Mouse (Mus musculus) CH12.LX (cell line): ENCODE results near the gene Lamc2. TPM values are rescaled to one million over a fixed set of nuclear protein-coding genes. Genes with fewer than 3 reads are reported as not detected.

Experiments
- DNase-seq: peaks from one replicate; pipeline ENCODE4 v3.0.0-alpha.2; 2013; ENCODE audit errors: extremely low read depth
- H3K27ac ChIP-seq: 2 replicates; pipeline ENCODE4 v1.5.1; 2012; ENCODE audit warnings: low read depth, mild to moderate bottlenecking, control low read depth, moderate library complexity; ENCODE audit not compliant: insufficient read depth
- H3K27me3 ChIP-seq: replicated peaks from 2 replicates; pipeline ENCODE3; 2012; ENCODE audit warnings: inconsistent platforms
- H3K36me3 ChIP-seq, 2 experiments: replicated peaks in 1 of 2; 2 replicates each; pipeline versions ENCODE3 to v1.6.1; 2012; ENCODE audit warnings: inconsistent platforms in 1 of 2, low read length in 1 of 2, mild to moderate bottlenecking in 1 of 2, mixed read lengths in 1 of 2, moderate library complexity in 1 of 2; ENCODE audit not compliant: control insufficient read depth in 1 of 2, insufficient read depth in 1 of 2
- H3K4me1 ChIP-seq, 2 experiments: 2 replicates each; pipeline ENCODE4 v1.6.1; 2012; ENCODE audit warnings: inconsistent platforms in 1 of 2, moderate library complexity in 1 of 2; ENCODE audit not compliant: insufficient read depth in 2 of 2, control insufficient read depth in 1 of 2
- H3K4me2 ChIP-seq: 2 replicates; pipeline ENCODE4 v1.6.1; 2012; ENCODE audit warnings: low read depth, mild to moderate bottlenecking, control low read depth; ENCODE audit not compliant: poor library complexity, insufficient read depth, severe bottlenecking
- H3K4me3 ChIP-seq, 3 experiments: fragments of 150-350 bp in 1 of 3; sonication (generic) in 1 of 3; replicated peaks in 1 of 3; 2 replicates each; pipeline versions ENCODE3 to v1.5.1; 2011 to 2012; ENCODE audit warnings: low read depth in 2 of 3, low read length in 2 of 3, mild to moderate bottlenecking in 2 of 3, moderate library complexity in 2 of 3, control low read depth in 1 of 3, improper control_type of control experiment in 1 of 3, inconsistent platforms in 1 of 3, mixed read lengths in 1 of 3; ENCODE audit not compliant: poor library complexity in 1 of 3
- H3K79me2 ChIP-seq: replicated peaks from 2 replicates; pipeline ENCODE4 v1.6.1; 2012; ENCODE audit warnings: mild to moderate bottlenecking, moderate library complexity; ENCODE audit not compliant: control insufficient read depth, poor library complexity, insufficient read depth, severe bottlenecking; ENCODE audit errors: extremely low read depth
- H3K9ac ChIP-seq: 2 replicates; pipeline ENCODE4 v1.6.1; 2012; ENCODE audit warnings: low read depth, mild to moderate bottlenecking, control low read depth, moderate library complexity; ENCODE audit not compliant: insufficient read depth
- H3K9me3 ChIP-seq: replicated peaks from 2 replicates; pipeline ENCODE3; 2012; ENCODE audit warnings: low read length, inconsistent platforms, mixed read lengths
- E2F4 ChIP-seq: IDR thresholded peaks from 2 replicates; pipeline ENCODE4 v1.6.1; 2011; ENCODE audit warnings: low read depth, low read length, improper control_type of control experiment; ENCODE audit not compliant: insufficient replicate concordance
- ELF1 ChIP-seq: IDR thresholded peaks from 2 replicates; pipeline ENCODE4 v1.6.1; 2014; ENCODE audit warnings: low read depth, mild to moderate bottlenecking, inconsistent platforms, low read length, improper control_type of control experiment
- ETS1 ChIP-seq: conservative IDR thresholded peaks from 2 replicates; pipeline ENCODE4 v1.6.1; 2012; ENCODE audit warnings: low read depth, mild to moderate bottlenecking, inconsistent platforms, low read length, improper control_type of control experiment, moderate library complexity
- IRF4 ChIP-seq: IDR thresholded peaks from 2 replicates; pipeline ENCODE4 v1.6.1; 2014; ENCODE audit warnings: low read depth, mild to moderate bottlenecking, inconsistent platforms, low read length, improper control_type of control experiment
- JUND ChIP-seq: conservative IDR thresholded peaks from 2 replicates; pipeline ENCODE4 v1.6.1; 2011; ENCODE audit warnings: low read depth, low read length, improper control_type of control experiment
- KAT2A ChIP-seq: IDR thresholded peaks from 2 replicates; pipeline ENCODE4 v1.6.1; 2012; ENCODE audit warnings: low read length, improper control_type of control experiment, inconsistent platforms; ENCODE audit not compliant: insufficient replicate concordance
- MAFK ChIP-seq: IDR thresholded peaks from 2 replicates; pipeline ENCODE4 v1.6.1; 2011; ENCODE audit warnings: low read length, improper control_type of control experiment; ENCODE audit not compliant: insufficient replicate concordance
- MAX ChIP-seq: IDR thresholded peaks from 2 replicates; pipeline ENCODE4 v1.6.1; 2011; ENCODE audit warnings: low read length, improper control_type of control experiment
- NRF1 ChIP-seq: IDR thresholded peaks from 2 replicates; pipeline ENCODE4 v1.6.1; 2014; ENCODE audit warnings: low read depth, mild to moderate bottlenecking, inconsistent platforms, low read length, improper control_type of control experiment, moderate library complexity
- PAX5 ChIP-seq: IDR thresholded peaks from 2 replicates; pipeline ENCODE4 v1.6.1; 2012; ENCODE audit warnings: low read length, inconsistent platforms, mixed read lengths
- POLR2A ChIP-seq: IDR thresholded peaks from 2 replicates; pipeline ENCODE4 v1.6.1; 2011; ENCODE audit warnings: low read depth, mild to moderate bottlenecking, improper control_type of control experiment, low read length
- RAD21 ChIP-seq: IDR thresholded peaks from 2 replicates; pipeline ENCODE4 v1.6.1; 2011; ENCODE audit warnings: low read depth, mild to moderate bottlenecking, low read length, improper control_type of control experiment, moderate library complexity
- TCF12 ChIP-seq: IDR thresholded peaks from 2 replicates; pipeline ENCODE4 v1.6.1; 2014; ENCODE audit warnings: low read depth, mild to moderate bottlenecking, inconsistent platforms, low read length, improper control_type of control experiment
- UBTF ChIP-seq: IDR thresholded peaks from 2 replicates; pipeline ENCODE4 v1.6.1; 2012; ENCODE audit warnings: low read depth, mild to moderate bottlenecking, inconsistent platforms, low read length, improper control_type of control experiment, moderate library complexity
- ZKSCAN1 ChIP-seq: IDR thresholded peaks from 2 replicates; pipeline ENCODE4 v1.6.1; 2012; ENCODE audit warnings: low read depth, inconsistent platforms, low read length, improper control_type of control experiment, borderline replicate concordance
- ZNF384 ChIP-seq: IDR thresholded peaks from 2 replicates; pipeline ENCODE4 v1.6.1; 2012; ENCODE audit warnings: low read depth, low read length, improper control_type of control experiment, inconsistent platforms
- dilution Hi-C: fragments of 300-500 bp; cut with MboI; formaldehyde crosslinking; loops from 2 replicates; pipeline ENCODE4 v1.14.3; 2020; ENCODE audit warnings: low sequenced_read_pairs; ENCODE audit not compliant: extremely low pct_unique_long_range_greater_than_20kb, extremely low pct_ligation_motif_present
- in situ Hi-C: fragments of 300-500 bp; cut with MboI; formaldehyde crosslinking; loops from 3 replicates; pipeline ENCODE4 v1.14.3; 2019; ENCODE audit warnings: low sequenced_read_pairs, low pct_ligation_motif_present, low pct_unique_long_range_greater_than_20kb, mixed read lengths
- polyA plus RNA-seq: library from polyadenylated mRNA; unstranded; fragments of >175 nt; gene quantifications from 2 replicates; pipeline ENCODE4 v1.2.1, GENCODE M21; 2012; ENCODE audit warnings: low read depth; ENCODE audit not compliant: insufficient read length
- total RNA-seq, 2 experiments: library from RNA; depleted of rRNA; stranded (reverse); fragments of 300-350 nt in 1 of 2; fragments of >200 nt in 1 of 2; gene quantifications; 2 replicates each; pipeline ENCODE4 v1.2.3; 2012 to 2014

Gene Lamc2
- total and polyA plus RNA-seq, 3 experiments, result 0.09 to 1.0 (median 0.25) TPM

GRCm38 (mm10) chr1:153210198-153210597 lies 24.0 kb upstream of the Lamc2 start:
- no peaks in the 10 kb centered on the region for H3K36me3 ChIP-seq
- H3K27ac ChIP-seq, result no peak overlapping the region
- TF ChIP-seq KAT2A (no peak), PAX5 (no peak), TCF12 (no peak), MAFK (no peak), MAX (no peak), ETS1 (no peak), RAD21 (no peak), ZKSCAN1 (no peak), POLR2A (no peak), ELF1 (no peak), IRF4 (no peak), JUND (no peak), UBTF (no peak)
- dilution Hi-C loops (no loop called here), in situ Hi-C loops (no loop called here)
- no peaks in the 10 kb centered on the region for H3K9me3 ChIP-seq
- no peaks in the 10 kb centered on the region for H3K79me2 ChIP-seq
- H3K4me3 ChIP-seq, result no peak overlapping the region
- H3K4me2 ChIP-seq, result no peak overlapping the region
- no peak for DNase-seq
- no peaks in the 10 kb centered on the region for H3K27me3 ChIP-seq
- no peak overlapping the region for H3K9ac ChIP-seq
- H3K4me1 ChIP-seq, result peaks cover 9 to 17% of the 10 kb centered on the region in 2 experiments

- TF ChIP-seq NRF1 (no peak), ZNF384 (no peak), E2F4 (no peak), KAT2A (no peak), RAD21 (no peak), UBTF (no peak)
- Histone ChIP-seq H3K9ac (no peak overlapping the region), H3K79me2 (no peaks in the 10 kb centered on the region), H3K27ac (no peak overlapping the region), H3K9me3 (no peaks in the 10 kb centered on the region), H3K27me3 (no peaks in the 10 kb centered on the region), H3K4me1 (peaks cover 7 to 14% of the 10 kb centered on the region in 2 experiments), H3K36me3 (no peaks in the 10 kb centered on the region), H3K4me2 (no peak overlapping the region), H3K4me3 (no peak overlapping the region)
- no peak for DNase-seq
- dilution Hi-C loops (no loop called here), in situ Hi-C loops (no loop called here)
Measured at GRCm38 (mm10) chr1:153202195-153202594, 15.9 kb upstream of the Lamc2 start.
